Comparison of ENCODE assay signal across 9 mouse cellular contexts in genomic region chr5:136863961-136864674, GRCm38 (mm10). TPM values are rescaled to one million over a fixed set of nuclear protein-coding genes. Genes with fewer than 3 reads are reported as not detected.
A peak's percentile ranks its signal among the peaks of the same experiment; 100 is the strongest.
DNase-seq lines count a peak whose midpoint lies in the region; ATAC-seq lines count a peak whose summit lies in the region.
"Had no signal": no experiment of that assay in that cellular context is flagged by ENCODE, and none has a peak within 500 bp of the region (broad histone marks: within the 10 kb centered on the region; RNA-seq: fewer than 3 reads in every experiment).

No protein-coding gene starts in this region.

- H3K4me2 ChIP-seq in intestine, embryonic 15.5 days (replicated peaks), result peak overlapping the region; percentile 40
- H3K4me2 ChIP-seq in neural tube, embryonic 11.5 days (ENCODE audit: low read depth), result peak overlapping the region; percentile 14; the same call in 1 of the 2 replicates

- H3K27me3 ChIP-seq in intestine, embryonic 15.5 days (replicated peaks), result no peaks in the 10 kb centered on the region
- H3K27me3 ChIP-seq in neural tube, embryonic 11.5 days (ENCODE audit: control insufficient read depth, insufficient read depth, low read length), result no peaks in the 10 kb centered on the region

- H3K9ac ChIP-seq in intestine, embryonic 15.5 days, result no peak overlapping the region
- H3K9ac ChIP-seq in neural tube, embryonic 11.5 days (ENCODE audit: low read length), result peak overlapping the region; percentile 5; the same call in 1 of the 2 replicates

- H3K27ac ChIP-seq in intestine, embryonic 15.5 days, result peak overlapping the region; percentile 85
- peak overlapping the region; percentile 88 for H3K27ac ChIP-seq in neural tube, embryonic 11.5 days (ENCODE audit: low read depth, low read length)

- ATAC-seq in intestine, embryonic 15.5 days, result peak; percentile 89
- peak; percentile 74 for ATAC-seq in neural tube, embryonic 11.5 days (ENCODE audit: insufficient read depth, low FRiP score, low TSS enrichment)

- no peak overlapping the region for H3K4me3 ChIP-seq in intestine, embryonic 15.5 days (replicated peaks)
- no peak overlapping the region for H3K4me3 ChIP-seq in neural tube, embryonic 11.5 days (ENCODE audit: low read depth, low read length)
- H3K4me3 ChIP-seq: myocyte had no signal

- DNase-seq in T-cell, adult 2 months (ENCODE audit: low spot score), result peak; percentile 71
- DNase-seq in embryo, embryonic 9.5 days (ENCODE audit: extremely low spot score), result peak; percentile 87
- DNase-seq in heart, adult 8-10 months (ENCODE audit: low spot score), result peak; percentile 33
- peak; percentile 69 for DNase-seq in liver
- DNase-seq in neural tube, embryonic 11.5 days (ENCODE audit: low spot score), result peak; percentile 83
- peak; percentile 85 to 88 for DNase-seq in thymus, postnatal 10 days (ENCODE audit: low spot score in 2 of 2)
- DNase-seq in urinary bladder, postnatal 10 days (ENCODE audit: low spot score), result no peak

- H3K9me3 ChIP-seq in intestine, embryonic 15.5 days, result no peaks in the 10 kb centered on the region
- H3K9me3 ChIP-seq in neural tube, embryonic 11.5 days (ENCODE audit: control insufficient read depth, low read length), result no peaks in the 10 kb centered on the region

- 17% methylated on average over 14 of the region's 14 CpGs for WGBS in intestine, embryonic 15.5 days
- 15% methylated on average over 14 of the region's 14 CpGs for WGBS in neural tube, embryonic 11.5 days

- peaks cover 7% of the 10 kb centered on the region for H3K4me1 ChIP-seq in intestine, embryonic 15.5 days (replicated peaks)
- peaks cover 24% of the 10 kb centered on the region for H3K4me1 ChIP-seq in neural tube, embryonic 11.5 days (ENCODE audit: control insufficient read depth, insufficient read depth, low read length)

- H3K36me3 ChIP-seq in intestine, embryonic 15.5 days, result no peaks in the 10 kb centered on the region
- H3K36me3 ChIP-seq in neural tube, embryonic 11.5 days (ENCODE audit: control insufficient read depth, insufficient read depth, low read length), result no peaks in the 10 kb centered on the region

RNA-seq across cellular contexts. Expression of gene Col26a1, which starts 18.9 kb away (rescaled TPM):
- under 1 TPM; 0.09 to 0.75 (median 0.40) TPM for total RNA-seq in heart, adult 8-10 months (2022)
- polyA plus RNA-seq in intestine, embryonic 15.5 days (2015; fragmentation: Nextera tagmentation; extraction: Ambion mirVana), result 9.6 and 10.8 TPM in 2 replicates
- polyA plus RNA-seq in neural tube, embryonic 11.5 days (2014; fragmentation: Nextera tagmentation; extraction: Ambion mirVana), result 51.6 and 53.3 TPM in 2 replicates

RNA-seq across cellular contexts. Expression of gene Ift22, which starts 43.8 kb away (rescaled TPM):
- total RNA-seq in heart, adult 8-10 months (2022), result 10 to 100 TPM in 2 of 4 experiments, 1 to 10 TPM in 2; 8.7 to 14.6 (median 10.3) TPM
- 54.4 and 55.0 TPM in 2 replicates for polyA plus RNA-seq in intestine, embryonic 15.5 days (2015; fragmentation: Nextera tagmentation; extraction: Ambion mirVana)
- 97.4 and 110 TPM in 2 replicates for polyA plus RNA-seq in neural tube, embryonic 11.5 days (2014; fragmentation: Nextera tagmentation; extraction: Ambion mirVana)
